Comparison of ENCODE assay signal across 27 mouse cellular contexts in the genomic region with DNA sequence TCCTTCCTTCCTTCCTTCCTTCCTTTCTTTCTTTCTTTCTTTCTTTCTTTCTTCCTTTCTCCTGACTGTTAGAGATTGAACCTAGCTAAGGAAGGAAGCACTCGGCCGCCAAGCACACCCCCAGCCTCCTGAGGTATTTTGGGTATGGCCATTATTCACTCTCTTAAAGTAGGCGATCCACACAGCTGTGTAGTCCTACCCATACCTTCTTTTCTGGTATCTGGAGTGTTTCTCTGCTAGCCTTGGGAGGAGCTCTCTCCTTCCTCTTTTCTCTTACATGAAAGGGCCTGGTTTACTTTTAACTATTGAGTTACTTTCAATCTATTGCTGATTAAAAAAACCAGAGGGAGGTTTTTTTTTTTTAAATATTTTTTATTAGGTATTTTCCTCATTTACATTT. TPM values are rescaled to one million over a fixed set of nuclear protein-coding genes. Genes with fewer than 3 reads are reported as not detected.
DNase-seq lines count a peak whose midpoint lies in the region; ATAC-seq lines count a peak whose summit lies in the region.
"Had no signal": no experiment of that assay in that cellular context is flagged by ENCODE, and none has a peak within 500 bp of the region (broad histone marks: within the 10 kb centered on the region; RNA-seq: fewer than 3 reads in every experiment).

No protein-coding gene starts in this region.

- H3K36me3 ChIP-seq in macrophage (ENCODE audit: inconsistent target) = no peaks in the 10 kb centered on the region
- H3K36me3 ChIP-seq: embryonic facial prominence, embryonic 13.5 days; heart, embryonic 12.5 days had no signal

- H3K27ac ChIP-seq in macrophage = peak overlapping the region; percentile 51
- H3K27ac ChIP-seq: embryonic facial prominence, embryonic 13.5 days; heart, adult 2 months; hindbrain, embryonic 14.5 days had no signal

- 11% methylated on average over 3 of the region's 3 CpGs for WGBS in macrophage (ENCODE audit: missing documents)

- H3K79me2 ChIP-seq in macrophage (ENCODE audit: inconsistent target) = peaks cover 100% of the 10 kb centered on the region

- ATAC-seq in frontal cortex, adult (ENCODE audit: low TSS enrichment) = peak; percentile 70; the same call in 1 of the 2 replicates
- no peak for ATAC-seq in monocyte, adult 5-6 weeks (replicated peaks; ENCODE audit: insufficient number of reproducible peaks, low FRiP score, low TSS enrichment, poor library complexity, severe bottlenecking)
- ATAC-seq: forebrain, embryonic 16.5 days; intestine, postnatal 0 days had no signal

- no peak for DNase-seq in frontal cortex, adult 2 months (ENCODE audit: extremely low spot score in 1 of 2, low spot score in 1 of 2)
- peak; percentile 35 for DNase-seq in 416B (ENCODE audit: low read depth)
- peak; percentile 51 for DNase-seq in brain, adult 2 months (ENCODE audit: low read depth, low spot score)
- DNase-seq in adrenal gland, postnatal 4 days (ENCODE audit: low spot score in 2 of 2) = no peak
- DNase-seq in spleen, postnatal 36 days (ENCODE audit: low spot score in 2 of 2) = no peak
- DNase-seq: adrenal gland, postnatal 25 days; cerebellum, adult 9-11 months; gastrocnemius, postnatal 25 days; heart, adult 2 months; heart, postnatal 4 days; kidney, adult 9 months; kidney, postnatal 14 days; layer of hippocampus, adult 9-11 months; liver; lung, adult 18-20 months; lung, postnatal 4 days; retina, postnatal 1 day; spleen, adult 18-20 months had no signal

- no peak overlapping the region for H3K4me3 ChIP-seq in macrophage (ENCODE audit: inconsistent target)
- H3K4me3 ChIP-seq: embryonic facial prominence, embryonic 13.5 days; erythroblast, embryonic 14.5 days; heart, adult 2 months; heart, embryonic 12.5 days had no signal

RNA-seq across cellular contexts. Expression of a gene that starts 21.2 kb away (rescaled TPM):
- polyA plus RNA-seq in frontal cortex, adult 2 months (2012; rRNA removed) = 54.9 and 56.6 TPM in 2 replicates
- total RNA-seq in macrophage (2018; cell fraction: chromatin; rRNA removed) = 100 to 1,000 TPM in 1 of 26 experiments, 10 to 100 TPM in 25; 48.0 to 104 (median 68.7) TPM
- total RNA-seq in macrophage (2018; cell fraction: cytosol; rRNA removed) = 10 to 100 TPM; 28.5 to 38.5 (median 33.2) TPM
- total RNA-seq in macrophage (2018; cell fraction: nucleus; rRNA removed) = 100 to 1,000 TPM in 1 of 26 experiments, 10 to 100 TPM in 25; 34.7 to 106 (median 47.5) TPM
- 23.4 to 34.1 TPM (median 27.7 TPM) in 3 replicates for polyA plus RNA-seq in macrophage (2018)
- total RNA-seq in adrenal gland, postnatal 4 days (2021) = 10 to 100 TPM; 61.9 to 69.3 TPM
- total RNA-seq in monocyte, adult 5-6 weeks (2017) = 8.8 to 21.7 TPM (median 11.0 TPM) in 3 replicates

RNA-seq across cellular contexts. Expression of a gene that starts 21.4 kb away (rescaled TPM):
- 99.0 and 106 TPM in 2 replicates for polyA plus RNA-seq in frontal cortex, adult 2 months (2012; rRNA removed)
- 10 to 100 TPM; 18.0 to 72.1 (median 46.9) TPM for total RNA-seq in macrophage (2018; cell fraction: chromatin; rRNA removed)
- total RNA-seq in macrophage (2018; cell fraction: cytosol; rRNA removed) = 10 to 100 TPM; 40.4 to 64.0 (median 54.2) TPM
- 10 to 100 TPM; 20.5 to 64.1 (median 40.6) TPM for total RNA-seq in macrophage (2018; cell fraction: nucleus; rRNA removed)
- polyA plus RNA-seq in macrophage (2018) = 39.7 to 51.8 TPM (median 44.3 TPM) in 3 replicates
- 100 to 1,000 TPM; 154 to 163 TPM for total RNA-seq in adrenal gland, postnatal 4 days (2021)
- total RNA-seq in monocyte, adult 5-6 weeks (2017) = 67.4 to 83.6 TPM (median 77.9 TPM) in 3 replicates

Comparison
In these comparisons a context has a peak if more than half of its experiments do, and no peak if none do; other contexts are left out.
1. DNase-seq: peak in 416B (single experiment) and brain, adult 2 months (single experiment); none in frontal cortex, adult 2 months (0 of 2), adrenal gland, postnatal 4 days (0 of 2) and spleen, postnatal 36 days (0 of 2).